Mouse (Mus musculus) forebrain, embryonic 13.5 days (tissue): ENCODE results near the gene Gm29797. TPM values are rescaled to one million over a fixed set of nuclear protein-coding genes. Genes with fewer than 3 reads are reported as not detected.

Source experiments
- ATAC-seq: fragments of 200-750 bp; cut with Nextera tagmentation; 2 replicates; pipeline ENCODE4 v1.8.0; 2017
- H3K27ac ChIP-seq: fragments of 300-500 bp; sonication (generic); 2 replicates; pipeline ENCODE4 v1.5.1; 2015; ENCODE audit warnings: inconsistent platforms, mild to moderate bottlenecking, moderate library complexity
- H3K27me3 ChIP-seq: fragments of 300-500 bp; sonication (generic); 2 replicates; pipeline ENCODE4 v1.6.1; 2015; ENCODE audit warnings: mild to moderate bottlenecking, inconsistent platforms
- H3K36me3 ChIP-seq: fragments of 300-500 bp; sonication (generic); 2 replicates; pipeline ENCODE4 v1.6.1; 2015; ENCODE audit warnings: mild to moderate bottlenecking, inconsistent platforms; ENCODE audit not compliant: poor library complexity, severe bottlenecking
- H3K4me1 ChIP-seq: fragments of 300-500 bp; sonication (generic); 2 replicates; pipeline ENCODE4 v1.6.1; 2015; ENCODE audit warnings: inconsistent platforms
- H3K4me2 ChIP-seq: fragments of 300-500 bp; sonication (generic); 2 replicates; pipeline ENCODE4 v1.6.1; 2015; ENCODE audit warnings: inconsistent platforms, mild to moderate bottlenecking, moderate library complexity
- H3K4me3 ChIP-seq: fragments of 300-500 bp; sonication (generic); 2 replicates; pipeline ENCODE4 v1.5.1; 2015; ENCODE audit warnings: mild to moderate bottlenecking, inconsistent platforms
- H3K9ac ChIP-seq: fragments of 300-500 bp; sonication (generic); 2 replicates; pipeline ENCODE4 v1.6.1; 2015; ENCODE audit warnings: mild to moderate bottlenecking, inconsistent platforms
- H3K9me3 ChIP-seq: fragments of 300-500 bp; sonication (generic); replicated peaks from 2 replicates; pipeline ENCODE4 v1.6.1; 2016; ENCODE audit warnings: inconsistent platforms
- whole genome bisulfite sequencing: fragments of 180-500 bp; shearing (Covaris S2); methylation state at CpG from one replicate; pipeline ENCODE4 v1.1.7; 2015; 5-methylcytosine and 5-hydroxymethylcytosine counted together
- polyA plus RNA-seq: library from polyadenylated mRNA; unstranded; fragments of >200 nt; fragmentation: Nextera tagmentation; extraction: Ambion mirVana; gene quantifications from 2 replicates; pipeline ENCODE4 v1.2.1, GENCODE M21; 2015

The Gm29797 gene
- polyA plus RNA-seq, 1 experiment from 2014 or later = 0.23 TPM

GRCm38 (mm10) chr2:181689466-181690160 is 32.8 kb downstream of the Gm29797 start:
- Histone ChIP-seq H3K4me2 (no peak overlapping the region), H3K4me3 (no peak overlapping the region), H3K9me3 (no peaks in the 10 kb centered on the region), H3K4me1 (peaks cover 17% of the 10 kb centered on the region), H3K36me3 (peaks cover 48% of the 10 kb centered on the region), H3K27me3 (no peaks in the 10 kb centered on the region), H3K9ac (no peak overlapping the region), H3K27ac (no peak overlapping the region)
- 89% methylated on average over 10 of the region's 10 CpGs for WGBS
- ATAC-seq = no peak

GRCm38 (mm10) chr2:181691083-181691482 is 34.2 kb downstream of the Gm29797 start:
- H3K27ac ChIP-seq = no peak overlapping the region
- no peak overlapping the region for H3K4me2 ChIP-seq
- H3K4me3 ChIP-seq = no peak overlapping the region
- no peak for ATAC-seq
- H3K9me3 ChIP-seq = no peaks in the 10 kb centered on the region
- no peak overlapping the region for H3K9ac ChIP-seq
- H3K4me1 ChIP-seq = peaks cover 17% of the 10 kb centered on the region
- peaks cover 2% of the 10 kb centered on the region; the same call in 1 of the 2 replicates for H3K27me3 ChIP-seq
- H3K36me3 ChIP-seq = peaks cover 39% of the 10 kb centered on the region
- 87% methylated on average over 6 of the region's 6 CpGs for WGBS

GRCm38 (mm10) chr2:181691571-181691970 is 34.7 kb downstream of the Gm29797 start:
- Histone ChIP-seq H3K27ac (no peak overlapping the region), H3K27me3 (peaks cover 2% of the 10 kb centered on the region; the same call in 1 of the 2 replicates), H3K4me1 (peaks cover 17% of the 10 kb centered on the region), H3K4me2 (no peak overlapping the region), H3K36me3 (peaks cover 34% of the 10 kb centered on the region), H3K9me3 (no peaks in the 10 kb centered on the region), H3K9ac (no peak overlapping the region), H3K4me3 (no peak overlapping the region)
- no peak for ATAC-seq
- 89% methylated on average over 4 of the region's 4 CpGs for WGBS

- peaks cover 17% of the 10 kb centered on the region for H3K4me1 ChIP-seq
- H3K4me3 ChIP-seq = peak overlapping the region; percentile 70; the same call in 1 of the 2 replicates
- H3K27me3 ChIP-seq = peaks cover 2% of the 10 kb centered on the region; the same call in 1 of the 2 replicates
- peaks cover 27% of the 10 kb centered on the region for H3K36me3 ChIP-seq
- H3K9me3 ChIP-seq = no peaks in the 10 kb centered on the region
- no peak overlapping the region for H3K9ac ChIP-seq
- no peak overlapping the region for H3K27ac ChIP-seq
- WGBS = 86% methylated on average over 3 of the region's 3 CpGs
- peak overlapping the region; percentile 81 for H3K4me2 ChIP-seq
- ATAC-seq = no peak
Measured at GRCm38 (mm10) chr2:181692304-181692703, 35.5 kb downstream of the Gm29797 start.

GRCm38 (mm10) chr2:181693339-181694280 is 36.8 kb downstream of the Gm29797 start, which contains the start of gene Rgs19:
TSS of gene Rgs19 (minus strand) at chr2:181693977.
- peak; percentile 89 for ATAC-seq
- Histone ChIP-seq H3K4me1 (peaks cover 17% of the 10 kb centered on the region), H3K27me3 (peaks cover 2% of the 10 kb centered on the region; the same call in 1 of the 2 replicates), H3K9ac (peak within 1 kb of the TSS; percentile 85), H3K4me3 (peak within 1 kb of the TSS; percentile 70), H3K4me2 (peak within 1 kb of the TSS; percentile 81), H3K36me3 (peaks cover 15% of the 10 kb centered on the region), H3K27ac (peak within 1 kb of the TSS; percentile 57; the same call in 1 of the 2 replicates), H3K9me3 (no peaks in the 10 kb centered on the region)
- under 1% methylated on average over 70 of the region's 75 CpGs for WGBS

- H3K27ac ChIP-seq = no peak overlapping the region
- H3K4me1 ChIP-seq = peaks cover 17% of the 10 kb centered on the region
- H3K4me3 ChIP-seq = peak overlapping the region; percentile 70; the same call in 1 of the 2 replicates
- H3K27me3 ChIP-seq = peaks cover 2% of the 10 kb centered on the region; the same call in 1 of the 2 replicates
- H3K9me3 ChIP-seq = no peaks in the 10 kb centered on the region
- H3K9ac ChIP-seq = 0 out of 2 replicates have a peak overlapping the region, but pooled peaks have one; percentile 85
- no peak for ATAC-seq
- WGBS = 91% methylated on average over 3 of the region's 3 CpGs
- peak overlapping the region; percentile 81 for H3K4me2 ChIP-seq
- H3K36me3 ChIP-seq = peaks cover 6% of the 10 kb centered on the region; the same call in 1 of the 2 replicates
Measured at GRCm38 (mm10) chr2:181694581-181694980, 37.7 kb downstream of the Gm29797 start.

GRCm38 (mm10) chr2:181695776-181696175 is 38.9 kb downstream of the Gm29797 start:
- no peak for ATAC-seq
- 0 out of 2 replicates have a peak overlapping the region, but pooled peaks have one; percentile 16 for H3K9ac ChIP-seq
- peaks cover 17% of the 10 kb centered on the region for H3K4me1 ChIP-seq

GRCm38 (mm10) chr2:181696801-181697420 is 40.1 kb downstream of the Gm29797 start:
- Histone ChIP-seq H3K27me3 (peaks cover 2% of the 10 kb centered on the region; the same call in 1 of the 2 replicates), H3K27ac (no peak overlapping the region), H3K9me3 (no peaks in the 10 kb centered on the region), H3K4me2 (no peak overlapping the region), H3K4me3 (no peak overlapping the region), H3K4me1 (peaks cover 17% of the 10 kb centered on the region), H3K9ac (no peak overlapping the region), H3K36me3 (no peaks in the 10 kb centered on the region)
- ATAC-seq = no peak
- 78% methylated on average over 33 of the region's 33 CpGs for WGBS

More at GRCm38 (mm10) chr2:181695776-181696175, 38.9 kb downstream of the Gm29797 start:
- 94% methylated on average over 1 of the region's 1 CpGs for WGBS
- H3K27ac ChIP-seq = no peak overlapping the region
- H3K9me3 ChIP-seq = no peaks in the 10 kb centered on the region
- H3K4me2 ChIP-seq = no peak overlapping the region
- peaks cover 2% of the 10 kb centered on the region; the same call in 1 of the 2 replicates for H3K27me3 ChIP-seq
- peaks cover 2% of the 10 kb centered on the region; the same call in 1 of the 2 replicates for H3K36me3 ChIP-seq
- no peak overlapping the region for H3K4me3 ChIP-seq

GRCm38 (mm10) chr2:181698241-181698640 is 41.4 kb downstream of the Gm29797 start, which contains the start of gene Lkaaear1:
TSS of gene Lkaaear1 (minus strand) at chr2:181698442.
- no peaks in the 10 kb centered on the region for H3K36me3 ChIP-seq
- no peak within 1 kb of the TSS for H3K4me3 ChIP-seq
- H3K9me3 ChIP-seq = no peaks in the 10 kb centered on the region
- H3K4me2 ChIP-seq = no peak within 1 kb of the TSS
- H3K9ac ChIP-seq = no peak within 1 kb of the TSS
- peaks cover 5% of the 10 kb centered on the region; the same call in 1 of the 2 replicates for H3K4me1 ChIP-seq
- ATAC-seq = no peak
- no peak within 1 kb of the TSS for H3K27ac ChIP-seq
- H3K27me3 ChIP-seq = peaks cover 2% of the 10 kb centered on the region; the same call in 1 of the 2 replicates
- 47% methylated on average over 5 of the region's 5 CpGs for WGBS

- Histone ChIP-seq H3K9ac (no peak overlapping the region), H3K27ac (no peak overlapping the region), H3K9me3 (no peaks in the 10 kb centered on the region), H3K27me3 (no peaks in the 10 kb centered on the region), H3K4me1 (no peaks in the 10 kb centered on the region), H3K4me3 (no peak overlapping the region), H3K4me2 (no peak overlapping the region), H3K36me3 (no peaks in the 10 kb centered on the region)
- no peak for ATAC-seq
- WGBS = 36% methylated on average over 4 of the region's 4 CpGs
Measured at GRCm38 (mm10) chr2:181706668-181707067, 49.8 kb downstream of the Gm29797 start.
